Mouse (Mus musculus): ENCODE results near the gene Zfp710.
A peak's percentile ranks its signal among the peaks of the same experiment; 100 is the strongest.

The Zfp710 gene

GRCm38 (mm10) chr7:80057781-80058180, 33.2 kb downstream of the Zfp710 start:
- no peak for DNase-seq

- DNase-seq = no peak
These were observed 33.9 kb downstream of the Zfp710 start for GRCm38 (mm10) chr7:80058405-80059063.

- DNase-seq = no peak
These were observed 34.6 kb downstream of the Zfp710 start for GRCm38 (mm10) chr7:80059064-80059838.

DNA sequence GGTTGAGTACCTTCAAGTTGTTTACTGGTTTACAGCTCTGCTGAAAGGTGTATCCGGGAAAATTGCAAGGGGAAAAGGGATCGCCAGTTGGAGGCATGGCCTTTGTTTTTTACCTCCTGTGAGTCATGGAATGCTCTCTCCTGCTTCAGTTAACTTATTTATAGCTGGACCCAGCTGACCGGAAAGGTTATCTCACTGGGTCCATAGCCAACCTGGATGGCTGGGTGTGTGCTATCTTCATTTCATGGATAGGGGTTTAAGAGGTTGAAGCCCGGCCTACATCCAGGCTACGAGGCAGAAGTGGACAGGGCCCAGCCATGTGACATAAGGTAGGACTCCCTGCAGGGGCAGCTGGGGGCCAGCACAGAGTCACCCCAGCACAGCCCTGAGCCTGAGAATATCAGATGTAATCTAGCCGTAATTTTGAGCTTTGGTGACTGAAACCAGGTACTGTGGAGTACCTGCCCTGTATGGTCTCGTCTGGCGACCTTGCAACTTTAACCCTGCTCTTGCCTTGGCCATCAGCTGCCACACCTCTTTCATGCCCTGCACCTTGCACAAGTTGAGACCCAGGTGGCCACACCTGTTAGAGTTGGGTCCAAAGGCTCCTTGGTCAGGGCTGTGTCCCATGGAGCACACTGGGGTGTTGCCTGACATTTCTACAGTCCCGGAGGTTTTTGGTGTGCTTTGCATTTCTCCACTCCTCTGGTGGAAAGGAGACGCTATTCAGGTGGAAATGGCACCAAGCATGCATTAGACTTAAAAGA, 35.6 kb downstream of the Zfp710 start:
- DNase-seq = peak; percentile 66

GRCm38 (mm10) chr7:80062083-80062826, 37.6 kb downstream of the Zfp710 start:
- DNase-seq = no peak

DNA sequence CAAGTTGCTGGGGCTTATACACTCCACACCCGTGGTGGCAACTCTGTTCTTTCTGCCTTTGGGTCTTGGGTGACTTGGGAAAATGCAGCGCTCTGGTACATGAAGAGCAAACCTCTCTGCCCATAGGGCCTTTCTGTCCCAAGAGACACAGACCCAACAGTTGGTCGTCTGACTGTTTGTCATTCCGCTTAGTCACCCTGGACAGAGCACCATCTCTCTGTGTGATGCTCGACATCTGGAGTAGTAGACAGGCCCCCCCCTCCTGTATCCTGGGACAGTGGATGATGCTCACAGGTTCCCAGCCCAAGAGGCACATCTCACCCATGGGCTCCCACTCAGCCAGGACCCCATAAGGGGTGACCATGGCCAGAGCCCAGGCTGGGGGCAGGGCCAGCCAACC, 38.6 kb downstream of the Zfp710 start:
- DNase-seq = no peak

DNA sequence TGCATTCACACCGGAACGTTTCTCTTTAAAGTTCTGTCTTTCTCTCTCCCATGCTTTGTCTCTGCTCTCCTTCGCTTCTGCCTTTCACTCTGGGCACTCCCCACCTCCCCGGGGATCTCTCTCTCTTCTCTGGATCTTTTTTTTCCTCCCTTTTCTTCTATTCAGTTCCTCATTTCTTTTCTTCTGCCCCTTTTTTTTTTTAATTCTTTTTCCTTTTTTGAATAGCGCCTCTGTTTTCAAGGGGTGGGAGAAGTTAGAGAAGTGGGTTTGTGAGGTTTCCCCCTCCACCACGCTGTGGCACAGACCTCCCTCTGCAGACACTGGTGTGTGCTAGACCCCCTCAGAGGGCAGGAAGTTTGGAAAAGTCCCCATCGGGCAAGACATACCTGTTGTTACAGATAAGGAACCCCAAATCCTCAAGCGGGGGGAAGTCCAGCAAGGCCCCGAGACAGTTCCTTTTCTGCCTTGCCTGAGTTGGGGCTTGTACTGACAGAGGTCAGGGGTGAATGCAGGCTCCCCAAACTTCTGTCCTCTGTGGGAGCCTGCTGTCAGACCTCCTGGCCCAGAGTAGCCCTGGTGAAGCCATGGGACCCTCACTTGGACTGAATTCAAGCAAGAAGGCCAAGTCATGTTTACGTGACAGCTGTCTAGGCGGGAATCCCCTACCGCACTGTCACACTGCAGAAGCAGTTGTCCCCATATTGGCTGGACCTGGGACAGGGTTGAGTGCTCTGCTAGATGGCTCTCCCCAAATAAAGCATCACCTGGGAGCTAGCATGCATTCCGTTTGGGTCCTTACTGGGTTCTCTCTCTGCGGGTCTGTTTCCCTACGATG, 39.5 kb downstream of the Zfp710 start:
- no peak for DNase-seq

- DNase-seq = no peak
These were observed 40.6 kb downstream of the Zfp710 start for GRCm38 (mm10) chr7:80065250-80065649.

DNA sequence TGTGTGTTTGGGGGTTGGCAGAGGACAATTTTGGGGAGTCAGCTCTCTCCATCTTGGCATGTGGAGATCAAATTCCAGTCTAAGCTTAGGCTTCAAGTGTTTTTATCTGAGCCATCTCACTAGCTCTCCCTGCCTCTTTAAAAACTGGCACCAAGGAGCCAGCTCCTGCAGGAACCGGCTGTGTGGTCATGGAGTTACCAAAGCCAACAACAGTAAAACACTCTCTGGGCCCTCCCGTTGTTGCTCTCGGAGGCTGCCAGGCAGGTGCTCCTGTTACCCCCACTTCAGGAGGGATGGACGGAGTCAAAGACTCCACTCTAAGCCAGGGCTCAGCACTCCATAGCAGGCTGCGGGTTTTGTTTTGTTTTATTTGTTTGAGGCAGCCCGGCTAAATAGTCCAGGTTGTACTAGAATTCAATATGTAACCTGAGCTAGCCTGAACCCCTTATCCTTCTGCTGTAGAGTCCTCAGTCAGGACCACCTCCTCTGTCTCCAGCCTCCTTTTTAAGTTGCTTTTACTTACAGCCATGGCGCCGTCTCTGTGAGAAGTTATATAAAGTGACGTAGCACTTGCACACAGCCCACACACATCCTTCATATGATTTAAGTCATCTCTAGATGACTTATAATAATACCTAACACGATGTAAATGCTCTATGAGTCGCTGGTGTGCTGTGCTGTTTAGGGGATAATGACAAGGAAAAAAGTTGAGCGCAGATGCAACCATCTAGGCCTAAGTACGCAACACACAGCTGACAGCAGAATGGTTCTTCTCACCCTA, 42.3 kb downstream of the Zfp710 start:
- no peak for DNase-seq

GRCm38 (mm10) chr7:80068341-80068740, 43.7 kb downstream of the Zfp710 start:
- no peak for DNase-seq

- DNase-seq = peak; percentile 72
These were observed 45.2 kb downstream of the Zfp710 start for GRCm38 (mm10) chr7:80069615-80070327.

DNA sequence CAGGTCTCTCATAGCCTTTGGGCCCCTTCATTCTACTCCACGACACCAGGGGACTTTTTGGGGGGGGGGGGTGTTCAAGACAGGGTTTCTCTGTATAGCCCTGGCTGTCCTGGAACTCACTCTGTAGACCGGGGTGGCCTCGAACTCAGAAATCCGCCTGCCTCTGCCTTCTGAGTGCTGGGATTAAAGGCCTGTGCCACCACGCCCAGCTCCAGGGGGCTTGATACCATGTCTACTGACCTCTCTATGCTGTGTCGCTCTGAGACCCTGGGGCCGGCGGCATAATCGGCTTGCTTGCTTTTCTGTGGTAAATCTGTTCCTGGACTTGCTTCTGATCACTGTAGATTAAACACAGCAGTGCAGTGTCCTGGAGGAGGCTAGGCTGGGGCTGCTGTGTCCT, 46.6 kb downstream of the Zfp710 start:
- no peak for DNase-seq

DNA sequence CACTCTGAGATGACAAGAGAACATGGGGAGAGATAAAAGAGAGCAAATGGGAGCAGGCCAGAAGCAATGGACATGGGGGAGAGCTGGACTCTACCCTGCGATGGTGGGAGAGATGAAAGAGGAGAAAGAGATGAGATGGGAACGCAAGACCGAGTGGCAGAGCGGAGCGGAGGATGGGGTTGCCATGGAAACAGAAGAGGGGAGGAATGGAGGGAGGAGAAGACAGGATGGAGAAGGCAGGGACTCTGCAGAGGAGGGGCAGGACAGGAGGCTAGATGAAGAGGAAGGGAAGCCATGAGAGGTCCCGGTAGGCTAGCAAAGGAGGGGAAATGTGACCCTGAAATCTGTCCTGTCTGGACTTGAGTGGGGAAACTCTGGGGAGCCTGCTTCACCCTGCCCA, 47.7 kb downstream of the Zfp710 start:
- DNase-seq = no peak

DNA sequence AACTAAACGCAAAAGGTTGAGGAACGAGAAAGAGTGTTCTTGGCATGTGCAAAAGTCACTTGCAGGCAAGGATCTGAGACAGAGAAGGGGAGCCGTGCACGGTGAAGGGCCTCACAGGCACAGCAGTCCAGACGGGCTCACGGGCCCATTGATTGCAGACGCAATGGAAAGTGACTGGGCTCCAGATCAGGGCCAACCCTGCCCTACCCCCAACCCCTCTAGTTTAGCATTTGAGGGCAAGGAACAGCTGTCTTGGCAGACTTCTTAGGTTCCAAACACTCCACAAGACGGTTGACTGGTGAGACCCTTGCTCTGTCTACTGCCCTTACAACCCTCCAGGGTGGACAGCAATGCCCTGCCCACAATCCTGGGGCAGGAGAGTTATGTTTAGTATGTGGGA, 48.9 kb downstream of the Zfp710 start:
- no peak for DNase-seq

DNA sequence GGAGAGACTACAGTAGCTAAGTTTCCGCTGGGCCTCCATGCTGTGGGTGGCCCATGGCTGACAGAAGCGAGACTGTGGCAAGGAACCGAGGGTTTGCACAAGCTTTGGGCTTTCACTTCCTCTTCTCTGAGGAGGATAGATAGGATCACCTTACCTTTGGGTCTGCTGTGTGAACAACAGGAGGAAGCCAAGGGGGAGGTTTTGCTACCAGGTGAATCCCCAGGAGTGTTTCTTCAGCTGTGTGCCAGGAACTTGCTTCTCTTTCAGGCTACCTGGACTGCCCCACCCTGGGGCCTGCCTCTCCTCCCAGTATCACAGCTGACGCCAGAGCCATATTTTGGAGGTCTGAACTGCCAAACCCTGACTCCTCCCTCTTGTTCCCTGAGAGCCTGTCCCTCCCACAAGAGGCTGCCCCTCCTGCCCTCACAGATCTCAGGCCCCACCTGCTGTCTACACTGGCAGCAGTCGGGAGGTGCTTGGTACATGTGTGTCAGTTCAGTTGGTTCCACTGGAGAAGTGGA, 50.4 kb downstream of the Zfp710 start:
- peak; percentile 60 for DNase-seq

- DNase-seq = no peak
These were observed 51.5 kb downstream of the Zfp710 start for GRCm38 (mm10) chr7:80075946-80076583.

GRCm38 (mm10) chr7:80076961-80077716, 52.5 kb downstream of the Zfp710 start:
- no peak for DNase-seq

GRCm38 (mm10) chr7:80077801-80078200, 53.2 kb downstream of the Zfp710 start:
- no peak for DNase-seq

GRCm38 (mm10) chr7:80078792-80079301, 54.2 kb downstream of the Zfp710 start:
- peak; percentile 94 for DNase-seq
